ENCODE assay signal across 8 mouse cellular contexts in the genomic region with DNA sequence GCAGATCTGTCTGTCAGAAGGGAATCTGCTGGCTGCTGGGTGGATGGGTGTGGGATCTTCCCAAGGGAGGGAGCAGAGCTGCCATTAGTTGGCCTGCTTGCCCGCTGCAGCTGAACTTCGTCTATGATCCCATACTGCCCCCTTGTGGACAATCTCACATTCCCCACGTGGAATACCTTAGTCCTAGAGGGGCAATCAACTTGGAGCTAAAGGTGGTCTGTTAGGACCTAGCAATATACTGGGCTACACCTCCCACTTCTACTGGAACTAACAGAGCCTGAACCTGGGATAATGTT. TPM values are rescaled to one million over a fixed set of nuclear protein-coding genes. Genes with fewer than 3 reads are reported as not detected.
A peak's percentile ranks its signal among the peaks of the same experiment; 100 is the strongest.
DNase-seq lines count a peak whose midpoint lies in the region; ATAC-seq lines count a peak whose summit lies in the region.

No protein-coding gene starts in this region.

- H3K4me3 ChIP-seq in embryonic facial prominence, embryonic 12.5 days = no peak overlapping the region
- no peak overlapping the region for H3K4me3 ChIP-seq in limb, embryonic 13.5 days
- H3K4me3 ChIP-seq in midbrain, embryonic 16.5 days (ENCODE audit: low read depth, low read length) = peak overlapping the region; percentile 8; the same call in 1 of the 2 replicates

- H3K9me3 ChIP-seq in embryonic facial prominence, embryonic 12.5 days = no peaks in the 10 kb centered on the region
- H3K9me3 ChIP-seq in limb, embryonic 13.5 days = no peaks in the 10 kb centered on the region
- H3K9me3 ChIP-seq in midbrain, embryonic 16.5 days (replicated peaks; ENCODE audit: control insufficient read depth, low read length, poor library complexity, severe bottlenecking) = no peaks in the 10 kb centered on the region

- peak; percentile 90 for DNase-seq in 3T3-L1 (ENCODE audit: low read depth, low spot score)
- peak; percentile 85 to 89 for DNase-seq in adrenal gland, postnatal 36 days
- DNase-seq in heart, adult 8-10 months (ENCODE audit: low spot score) = peak; percentile 92
- peak; percentile 81 to 90 for DNase-seq in kidney, adult 8-10 months
- peak; percentile 69 to 85 for DNase-seq in spleen, postnatal 10 days (ENCODE audit: low spot score in 2 of 2)

- H3K9ac ChIP-seq in embryonic facial prominence, embryonic 12.5 days = no peak overlapping the region
- no peak overlapping the region for H3K9ac ChIP-seq in limb, embryonic 13.5 days
- no peak overlapping the region for H3K9ac ChIP-seq in midbrain, embryonic 16.5 days (ENCODE audit: low read depth, low read length)

- peaks cover 42% of the 10 kb centered on the region for H3K4me1 ChIP-seq in embryonic facial prominence, embryonic 12.5 days
- peaks cover 51% of the 10 kb centered on the region for H3K4me1 ChIP-seq in limb, embryonic 13.5 days
- peaks cover 30% of the 10 kb centered on the region for H3K4me1 ChIP-seq in midbrain, embryonic 16.5 days (ENCODE audit: control insufficient read depth, insufficient read depth, low read length)

- no peaks in the 10 kb centered on the region for H3K27me3 ChIP-seq in embryonic facial prominence, embryonic 12.5 days
- H3K27me3 ChIP-seq in limb, embryonic 13.5 days = no peaks in the 10 kb centered on the region
- no peaks in the 10 kb centered on the region; the same call in 1 of the 2 replicates for H3K27me3 ChIP-seq in midbrain, embryonic 16.5 days (ENCODE audit: control insufficient read depth, insufficient read depth, low read depth, low read length)

- peak overlapping the region; percentile 85 for H3K27ac ChIP-seq in embryonic facial prominence, embryonic 12.5 days
- 0 out of 2 replicates have a peak overlapping the region, but pooled peaks have one; percentile 70 for H3K27ac ChIP-seq in limb, embryonic 13.5 days
- peak overlapping the region; percentile 6; the same call in 1 of the 2 replicates for H3K27ac ChIP-seq in midbrain, embryonic 16.5 days (ENCODE audit: low read length)

- no peaks in the 10 kb centered on the region for H3K36me3 ChIP-seq in embryonic facial prominence, embryonic 12.5 days
- H3K36me3 ChIP-seq in limb, embryonic 13.5 days = no peaks in the 10 kb centered on the region
- no peaks in the 10 kb centered on the region for H3K36me3 ChIP-seq in midbrain, embryonic 16.5 days (ENCODE audit: control insufficient read depth, insufficient read depth, low read length)

- WGBS in embryonic facial prominence, embryonic 12.5 days = 1% methylated on average over 3 of the region's 3 CpGs
- 1% methylated on average over 3 of the region's 3 CpGs for WGBS in limb, embryonic 13.5 days
- 0% methylated on average over 3 of the region's 3 CpGs for WGBS in midbrain, embryonic 16.5 days

- peak overlapping the region; percentile 38 for H3K4me2 ChIP-seq in embryonic facial prominence, embryonic 12.5 days (replicated peaks)
- peak overlapping the region; percentile 53 for H3K4me2 ChIP-seq in limb, embryonic 13.5 days (replicated peaks)
- peak overlapping the region; percentile 41 for H3K4me2 ChIP-seq in midbrain, embryonic 16.5 days (ENCODE audit: low read length)

- ATAC-seq in embryonic facial prominence, embryonic 12.5 days (ENCODE audit: insufficient number of reproducible peaks, insufficient read depth, low FRiP score, low TSS enrichment) = peak; percentile 42
- peak; percentile 68 for ATAC-seq in limb, embryonic 13.5 days (ENCODE audit: low FRiP score, low read depth)
- peak; percentile 75 for ATAC-seq in midbrain, embryonic 16.5 days

RNA-seq across cellular contexts. Expression of gene Rpl29, which starts 7.4 kb away (rescaled TPM):
- total RNA-seq in adrenal gland, postnatal 36 days (2021) = 100 to 1,000 TPM; 403 to 411 TPM
- polyA plus RNA-seq in embryonic facial prominence, embryonic 12.5 days (2016; fragmentation: Nextera tagmentation; extraction: Ambion mirVana) = 878 and 882 TPM in 2 replicates
- 100 to 1,000 TPM; 256 to 304 (median 274) TPM for total RNA-seq in heart, adult 8-10 months (2022)
- 876 and 951 TPM in 2 replicates for polyA plus RNA-seq in limb, embryonic 13.5 days (2015; fragmentation: Nextera tagmentation; extraction: Ambion mirVana)
- 551 and 555 TPM in 2 replicates for polyA plus RNA-seq in midbrain, embryonic 16.5 days (2015; fragmentation: Nextera tagmentation; extraction: Ambion mirVana)

RNA-seq across cellular contexts. Expression of gene Acy1, which starts 16.3 kb away (rescaled TPM):
- 10 to 100 TPM; 11.7 to 14.8 TPM for total RNA-seq in adrenal gland, postnatal 36 days (2021)
- polyA plus RNA-seq in embryonic facial prominence, embryonic 12.5 days (2016; fragmentation: Nextera tagmentation; extraction: Ambion mirVana) = 49.0 and 49.1 TPM in 2 replicates
- 10 to 100 TPM; 23.1 to 28.9 (median 25.7) TPM for total RNA-seq in heart, adult 8-10 months (2022)
- 48.2 and 51.2 TPM in 2 replicates for polyA plus RNA-seq in limb, embryonic 13.5 days (2015; fragmentation: Nextera tagmentation; extraction: Ambion mirVana)
- polyA plus RNA-seq in midbrain, embryonic 16.5 days (2015; fragmentation: Nextera tagmentation; extraction: Ambion mirVana) = 19.8 and 21.6 TPM in 2 replicates

RNA-seq across cellular contexts. Expression of gene Abhd14b, which starts 25.4 kb away (rescaled TPM):
- 10 to 100 TPM; 25.2 to 45.0 TPM for total RNA-seq in adrenal gland, postnatal 36 days (2021)
- polyA plus RNA-seq in embryonic facial prominence, embryonic 12.5 days (2016; fragmentation: Nextera tagmentation; extraction: Ambion mirVana) = 12.5 and 14.0 TPM in 2 replicates
- 10 to 100 TPM in 2 of 4 experiments, 1 to 10 TPM in 2; 6.0 to 11.8 (median 9.6) TPM for total RNA-seq in heart, adult 8-10 months (2022)
- polyA plus RNA-seq in limb, embryonic 13.5 days (2015; fragmentation: Nextera tagmentation; extraction: Ambion mirVana) = 20.1 and 20.5 TPM in 2 replicates
- polyA plus RNA-seq in midbrain, embryonic 16.5 days (2015; fragmentation: Nextera tagmentation; extraction: Ambion mirVana) = 8.8 and 10.6 TPM in 2 replicates

RNA-seq across cellular contexts. Expression of gene Abhd14a, which starts 25.7 kb away (rescaled TPM):
- 10 to 100 TPM; 18.9 to 20.2 TPM for total RNA-seq in adrenal gland, postnatal 36 days (2021)
- polyA plus RNA-seq in embryonic facial prominence, embryonic 12.5 days (2016; fragmentation: Nextera tagmentation; extraction: Ambion mirVana) = 58.5 and 61.3 TPM in 2 replicates
- total RNA-seq in heart, adult 8-10 months (2022) = 10 to 100 TPM; 17.5 to 20.6 (median 19.5) TPM
- polyA plus RNA-seq in limb, embryonic 13.5 days (2015; fragmentation: Nextera tagmentation; extraction: Ambion mirVana) = 73.3 and 75.5 TPM in 2 replicates
- polyA plus RNA-seq in midbrain, embryonic 16.5 days (2015; fragmentation: Nextera tagmentation; extraction: Ambion mirVana) = 71.9 and 82.0 TPM in 2 replicates

RNA-seq across cellular contexts. Expression of gene Pcbp4, which starts 31.3 kb away (rescaled TPM):
- 10 to 100 TPM; 20.2 to 27.7 TPM for total RNA-seq in adrenal gland, postnatal 36 days (2021)
- 213 and 222 TPM in 2 replicates for polyA plus RNA-seq in embryonic facial prominence, embryonic 12.5 days (2016; fragmentation: Nextera tagmentation; extraction: Ambion mirVana)
- total RNA-seq in heart, adult 8-10 months (2022) = 10 to 100 TPM; 72.2 to 76.0 (median 74.5) TPM
- polyA plus RNA-seq in limb, embryonic 13.5 days (2015; fragmentation: Nextera tagmentation; extraction: Ambion mirVana) = 129 and 137 TPM in 2 replicates
- polyA plus RNA-seq in midbrain, embryonic 16.5 days (2015; fragmentation: Nextera tagmentation; extraction: Ambion mirVana) = 242 and 262 TPM in 2 replicates

Comparison
In these comparisons a context has a peak if more than half of its experiments do, and no peak if none do; other contexts are left out.
1. H3K27ac ChIP-seq: peak in every context shown above with its lines; median percentile 85 in embryonic facial prominence, embryonic 12.5 days; 70 in limb, embryonic 13.5 days; 6 in midbrain, embryonic 16.5 days.